ENCODE assay signal across 26 mouse cellular contexts in genomic region chr19:55719524-55720408, GRCm38 (mm10). TPM values are rescaled to one million over a fixed set of nuclear protein-coding genes. Genes with fewer than 3 reads are reported as not detected.
DNase-seq lines count a peak whose midpoint lies in the region; ATAC-seq and TF ChIP-seq lines count a peak whose summit lies in the region.
"Had no signal": no experiment of that assay in that cellular context is flagged by ENCODE, and none has a peak within 500 bp of the region (broad histone marks: within the 10 kb centered on the region; RNA-seq: fewer than 3 reads in every experiment).

No protein-coding gene starts in this region.

- WGBS in liver, adult 2 months: 51% methylated on average over 20 of the region's 20 CpGs
- 72% methylated on average over 20 of the region's 20 CpGs for WGBS in liver, embryonic 11.5 days
- WGBS in stomach, embryonic 16.5 days: 65% methylated on average over 20 of the region's 20 CpGs

- H3K27ac ChIP-seq in liver, adult 2 months (replicated peaks; ENCODE audit: insufficient read depth, low read depth, low read length): peak overlapping the region; percentile 43
- no peak overlapping the region for H3K27ac ChIP-seq in liver, embryonic 11.5 days (ENCODE audit: low read depth, low read length)
- peak overlapping the region; percentile 30; the same call in 1 of the 2 replicates for H3K27ac ChIP-seq in stomach, embryonic 16.5 days (ENCODE audit: low read length)
- H3K27ac ChIP-seq: embryonic facial prominence, embryonic 13.5 days; forebrain, embryonic 12.5 days; heart, embryonic 10.5 days; hindbrain, embryonic 10.5 days; intestine, embryonic 15.5 days; limb, embryonic 13.5 days; liver, embryonic 14.5 days had no signal

- H3K9ac ChIP-seq in liver, adult 2 months (ENCODE audit: low read depth, low read length): peak overlapping the region; percentile 46; the same call in 1 of the 2 replicates
- H3K9ac ChIP-seq in liver, embryonic 11.5 days (ENCODE audit: low read depth, low read length): no peak overlapping the region
- H3K9ac ChIP-seq in stomach, embryonic 16.5 days (ENCODE audit: low read length): no peak overlapping the region
- H3K9ac ChIP-seq: embryonic facial prominence, embryonic 13.5 days; forebrain, embryonic 12.5 days; intestine, embryonic 15.5 days; limb, embryonic 13.5 days; liver, embryonic 14.5 days; lung, embryonic 14.5 days had no signal

- peak; percentile 69 for DNase-seq in liver, adult 2 months (ENCODE audit: extremely low read depth, low read depth, low spot score)
- no peak for DNase-seq in liver, embryonic 11.5 days (ENCODE audit: low spot score)
- DNase-seq in gastrocnemius, postnatal 10 days: peak; percentile 37
- no peak for DNase-seq in embryo, embryonic 10.5 days (ENCODE audit: low spot score)
- no peak for DNase-seq in layer of hippocampus, adult 11-12 months (ENCODE audit: low spot score)
- DNase-seq: adrenal gland, postnatal 14 days; cerebellum, adult 2 months; cerebellum, postnatal 25 days; embryo, embryonic 11 days; kidney, postnatal 25 days; layer of hippocampus, postnatal 36 days; lung, embryonic 14.5 days; midbrain, embryonic 14.5 days had no signal

- H3K9me3 ChIP-seq in liver, embryonic 11.5 days (ENCODE audit: control insufficient read depth, low read length): no peaks in the 10 kb centered on the region
- 0 out of 2 replicates have a peak, but pooled peaks cover under 1% of the 10 kb centered on the region for H3K9me3 ChIP-seq in E14TG2a.4 (ENCODE audit: low read length)
- H3K9me3 ChIP-seq in stomach, embryonic 16.5 days (replicated peaks; ENCODE audit: control insufficient read depth, low read length): no peaks in the 10 kb centered on the region
- H3K9me3 ChIP-seq: embryonic facial prominence, embryonic 13.5 days; forebrain, embryonic 12.5 days; heart, embryonic 10.5 days; hindbrain, embryonic 10.5 days; intestine, embryonic 15.5 days had no signal

- no peaks in the 10 kb centered on the region for H3K36me3 ChIP-seq in liver, adult 2 months (ENCODE audit: control insufficient read depth, insufficient read depth, low read length)
- no peaks in the 10 kb centered on the region for H3K36me3 ChIP-seq in liver, embryonic 11.5 days (ENCODE audit: control insufficient read depth, insufficient read depth, low read length)
- H3K36me3 ChIP-seq in E14TG2a.4 (ENCODE audit: insufficient read depth, low read length): no peaks in the 10 kb centered on the region
- H3K36me3 ChIP-seq in stomach, embryonic 16.5 days (ENCODE audit: control insufficient read depth, insufficient read depth, low read length): no peaks in the 10 kb centered on the region
- H3K36me3 ChIP-seq: embryonic facial prominence, embryonic 13.5 days; forebrain, embryonic 12.5 days; heart, embryonic 10.5 days; hindbrain, embryonic 10.5 days; intestine, embryonic 15.5 days; limb, embryonic 13.5 days had no signal

- no peaks in the 10 kb centered on the region for H3K79me2 ChIP-seq in liver, adult 2 months (ENCODE audit: control insufficient read depth, insufficient read depth, low read length)

- H3K27me3 ChIP-seq in liver, adult 2 months (ENCODE audit: control insufficient read depth, insufficient read depth, low read length): no peaks in the 10 kb centered on the region
- H3K27me3 ChIP-seq in liver, embryonic 11.5 days (replicated peaks; ENCODE audit: control insufficient read depth, insufficient read depth, low read length): no peaks in the 10 kb centered on the region; the same call in 1 of the 2 replicates
- H3K27me3 ChIP-seq in E14TG2a.4 (ENCODE audit: insufficient read depth, low read length): no peaks in the 10 kb centered on the region
- H3K27me3 ChIP-seq in stomach, embryonic 16.5 days (ENCODE audit: control insufficient read depth, insufficient read depth, low read length): no peaks in the 10 kb centered on the region
- H3K27me3 ChIP-seq: embryonic facial prominence, embryonic 13.5 days; intestine, embryonic 15.5 days; limb, embryonic 13.5 days had no signal

- no peak for TF ChIP-seq CTCF in liver, adult 2 months (IDR thresholded peaks at IDR 0.05; ENCODE audit: low read depth, low read length)
- TF ChIP-seq CTCF in E14TG2a.4 (conservative IDR thresholded peaks at IDR 0.05; ENCODE audit: low read length): no peak

- H3K4me2 ChIP-seq in liver, embryonic 11.5 days: no peak overlapping the region
- H3K4me2 ChIP-seq in stomach, embryonic 16.5 days (ENCODE audit: low read depth, low read length): no peak overlapping the region
- H3K4me2 ChIP-seq: embryonic facial prominence, embryonic 13.5 days; forebrain, embryonic 12.5 days; intestine, embryonic 15.5 days; limb, embryonic 13.5 days; lung, embryonic 14.5 days had no signal

- no peak for ATAC-seq in liver, embryonic 11.5 days (replicated peaks; ENCODE audit: low FRiP score)
- ATAC-seq in stomach, embryonic 16.5 days (ENCODE audit: insufficient read depth, low FRiP score): peak; percentile 55; the same call in 1 of the 2 replicates
- ATAC-seq: activated CD4-positive, CD25-positive, alpha-beta regulatory T cell, adult 4 months; hindbrain, embryonic 16.5 days; intestine, embryonic 15.5 days had no signal

- no peak for TF ChIP-seq POLR2A in liver, adult 2 months (IDR thresholded peaks at IDR 0.05; ENCODE audit: extremely low read depth, insufficient read depth, low read length)

- H3K4me3 ChIP-seq in liver, adult 2 months (ENCODE audit: insufficient read depth, low read depth, low read length): peak overlapping the region; percentile 0; the same call in 1 of the 2 replicates
- H3K4me3 ChIP-seq in liver, embryonic 11.5 days (ENCODE audit: low read depth, low read length): no peak overlapping the region
- peak overlapping the region; percentile 56 for H3K4me3 ChIP-seq in E14TG2a.4 (replicated peaks; ENCODE audit: low read length)
- no peak overlapping the region for H3K4me3 ChIP-seq in stomach, embryonic 16.5 days (replicated peaks; ENCODE audit: low read length)
- H3K4me3 ChIP-seq: embryonic facial prominence, embryonic 13.5 days; erythroblast, embryonic 14.5 days; forebrain, embryonic 12.5 days; heart, embryonic 10.5 days; hindbrain, embryonic 10.5 days; intestine, embryonic 15.5 days; limb, embryonic 13.5 days; megakaryocyte, embryonic 14.5 days had no signal

- H3K4me1 ChIP-seq in liver, adult 2 months (ENCODE audit: control insufficient read depth, insufficient read depth, low read length): peaks cover 7% of the 10 kb centered on the region; the same call in 1 of the 2 replicates
- H3K4me1 ChIP-seq in liver, embryonic 11.5 days (replicated peaks; ENCODE audit: control insufficient read depth, insufficient read depth, low read length): no peaks in the 10 kb centered on the region
- peaks cover 85% of the 10 kb centered on the region for H3K4me1 ChIP-seq in E14TG2a.4 (replicated peaks; ENCODE audit: low read depth, low read length)
- H3K4me1 ChIP-seq in stomach, embryonic 16.5 days (ENCODE audit: control insufficient read depth, insufficient read depth, low read length): no peaks in the 10 kb centered on the region; the same call in 1 of the 2 replicates
- H3K4me1 ChIP-seq: megakaryocyte, embryonic 14.5 days had no signal

RNA-seq across cellular contexts. Expression of gene Tcf7l2, which starts 21.9 kb away (rescaled TPM):
- 3.2 and 4.6 TPM in 2 replicates for total RNA-seq in liver, adult 2 months (2014; rRNA removed)
- 13.3 and 14.6 TPM in 2 replicates for polyA plus RNA-seq in liver, adult 2 months (2012; rRNA removed)
- 48.9 and 50.3 TPM in 2 replicates for polyA plus RNA-seq in liver, embryonic 11.5 days (2014; fragmentation: Nextera tagmentation; extraction: Ambion mirVana)
- total RNA-seq in gastrocnemius, postnatal 10 days (2021): 10 to 100 TPM; 18.2 to 27.3 TPM
- polyA plus RNA-seq in stomach, embryonic 16.5 days (2015; fragmentation: Nextera tagmentation; extraction: Ambion mirVana): 76.8 and 81.3 TPM in 2 replicates

Comparison
In these comparisons a context has a peak if more than half of its experiments do, and no peak if none do; other contexts are left out.
1. DNase-seq: peak in liver, adult 2 months (single experiment) and gastrocnemius, postnatal 10 days (single experiment); none in liver, embryonic 11.5 days (single experiment), embryo, embryonic 10.5 days (single experiment) and layer of hippocampus, adult 11-12 months (single experiment).
2. H3K4me3 ChIP-seq: peak in liver, adult 2 months (single experiment) and E14TG2a.4 (single experiment); none in liver, embryonic 11.5 days (single experiment) and stomach, embryonic 16.5 days (single experiment).